In the genomic region with DNA sequence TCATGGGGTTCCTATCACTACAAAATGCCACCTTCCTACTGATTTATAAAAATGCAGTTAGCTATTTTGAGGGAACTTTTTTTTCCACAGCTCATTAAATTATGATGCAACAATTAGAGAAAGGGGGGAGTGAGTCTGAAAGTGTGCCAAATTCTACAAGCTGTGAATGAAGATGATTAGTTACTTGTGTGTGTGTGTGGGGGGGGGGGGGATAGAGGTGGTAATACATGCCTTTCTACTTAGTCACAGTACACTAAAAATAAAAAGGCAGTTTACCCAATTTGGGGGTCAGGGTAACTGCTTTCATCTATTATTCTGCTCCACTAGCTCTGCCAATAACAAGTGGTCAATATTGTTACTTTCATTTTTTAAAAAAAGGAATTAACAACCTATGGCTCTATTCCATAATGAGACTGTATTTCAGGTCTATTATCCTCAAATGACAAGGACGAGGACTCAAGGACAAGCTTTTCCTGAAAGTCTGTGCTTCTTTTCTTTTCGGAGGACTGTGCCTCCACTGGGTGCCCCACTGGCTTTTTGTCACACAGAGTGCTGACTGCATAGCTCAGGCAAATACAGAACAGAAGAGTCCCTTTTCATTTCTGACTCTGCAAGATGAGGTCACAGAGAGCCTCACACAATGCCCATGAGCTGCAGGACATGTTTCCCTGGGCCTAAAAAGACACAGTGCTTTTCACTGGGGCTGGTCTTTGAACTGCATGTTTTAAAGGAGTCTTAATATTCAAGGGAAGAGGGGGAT, we compare ENCODE assay signal across 11 mouse cellular contexts. TPM values are rescaled to one million over a fixed set of nuclear protein-coding genes. Genes with fewer than 3 reads are reported as not detected.
A peak's percentile ranks its signal among the peaks of the same experiment; 100 is the strongest.
DNase-seq lines count a peak whose midpoint lies in the region; ATAC-seq lines count a peak whose summit lies in the region.
"Had no signal": no experiment of that assay in that cellular context is flagged by ENCODE, and none has a peak within 500 bp of the region (broad histone marks: within the 10 kb centered on the region; RNA-seq: fewer than 3 reads in every experiment).

No protein-coding gene starts in this region.

- H3K27ac ChIP-seq in lung, embryonic 16.5 days (ENCODE audit: low read length) = no peak overlapping the region
- H3K27ac ChIP-seq in embryonic facial prominence, embryonic 14.5 days (replicated peaks; ENCODE audit: low read depth, low read length) = no peak overlapping the region
- no peak overlapping the region for H3K27ac ChIP-seq in hindbrain, embryonic 13.5 days
- H3K27ac ChIP-seq in midbrain, embryonic 16.5 days (ENCODE audit: low read length) = no peak overlapping the region
- no peak overlapping the region for H3K27ac ChIP-seq in intestine, embryonic 15.5 days

- no peak overlapping the region for H3K4me3 ChIP-seq in lung, embryonic 16.5 days (ENCODE audit: low read length)
- H3K4me3 ChIP-seq in embryonic facial prominence, embryonic 14.5 days (ENCODE audit: low read depth, low read length) = no peak overlapping the region
- no peak overlapping the region for H3K4me3 ChIP-seq in hindbrain, embryonic 13.5 days
- no peak overlapping the region for H3K4me3 ChIP-seq in midbrain, embryonic 16.5 days (ENCODE audit: low read depth, low read length)
- H3K4me3 ChIP-seq in intestine, embryonic 15.5 days (replicated peaks) = no peak overlapping the region

- 58% methylated on average over 2 of the region's 2 CpGs for WGBS in lung, embryonic 16.5 days
- WGBS in embryonic facial prominence, embryonic 14.5 days = 60% methylated on average over 2 of the region's 2 CpGs
- 11% methylated on average over 2 of the region's 2 CpGs for WGBS in hindbrain, embryonic 13.5 days
- 18% methylated on average over 2 of the region's 2 CpGs for WGBS in midbrain, embryonic 16.5 days
- WGBS in intestine, embryonic 15.5 days = 75% methylated on average over 2 of the region's 2 CpGs

- H3K9me3 ChIP-seq in lung, embryonic 16.5 days (ENCODE audit: control insufficient read depth, low read length) = no peaks in the 10 kb centered on the region
- no peaks in the 10 kb centered on the region for H3K9me3 ChIP-seq in embryonic facial prominence, embryonic 14.5 days (ENCODE audit: control insufficient read depth, low read length)
- H3K9me3 ChIP-seq in hindbrain, embryonic 13.5 days = no peaks in the 10 kb centered on the region
- no peaks in the 10 kb centered on the region for H3K9me3 ChIP-seq in midbrain, embryonic 16.5 days (replicated peaks; ENCODE audit: control insufficient read depth, low read length, poor library complexity, severe bottlenecking)
- H3K9me3 ChIP-seq in intestine, embryonic 15.5 days = no peaks in the 10 kb centered on the region

- H3K9ac ChIP-seq in lung, embryonic 16.5 days (ENCODE audit: low read length) = no peak overlapping the region
- no peak overlapping the region for H3K9ac ChIP-seq in embryonic facial prominence, embryonic 14.5 days (ENCODE audit: low read depth, low read length)
- no peak overlapping the region for H3K9ac ChIP-seq in hindbrain, embryonic 13.5 days
- H3K9ac ChIP-seq in midbrain, embryonic 16.5 days (ENCODE audit: low read depth, low read length) = no peak overlapping the region
- no peak overlapping the region for H3K9ac ChIP-seq in intestine, embryonic 15.5 days

- DNase-seq in lung, postnatal 4 days = no peak
- peak; percentile 13 for DNase-seq in embryonic facial prominence, embryonic 14.5 days (ENCODE audit: low spot score)
- no peak for DNase-seq in ovary, postnatal 10 days (ENCODE audit: low spot score)
- no peak for DNase-seq in kidney, postnatal 10 days
- DNase-seq: heart, adult 11 months; kidney, postnatal 25 days had no signal

- H3K27me3 ChIP-seq in lung, embryonic 16.5 days (ENCODE audit: control insufficient read depth, insufficient read depth, low read depth, low read length) = no peaks in the 10 kb centered on the region
- H3K27me3 ChIP-seq in embryonic facial prominence, embryonic 14.5 days (replicated peaks; ENCODE audit: control insufficient read depth, insufficient read depth, low read length) = no peaks in the 10 kb centered on the region
- no peaks in the 10 kb centered on the region for H3K27me3 ChIP-seq in hindbrain, embryonic 13.5 days
- H3K27me3 ChIP-seq in midbrain, embryonic 16.5 days (ENCODE audit: control insufficient read depth, insufficient read depth, low read depth, low read length) = no peaks in the 10 kb centered on the region
- H3K27me3 ChIP-seq in intestine, embryonic 15.5 days (replicated peaks) = no peaks in the 10 kb centered on the region

- no peak overlapping the region for H3K4me2 ChIP-seq in lung, embryonic 16.5 days (ENCODE audit: low read depth, low read length)
- H3K4me2 ChIP-seq in embryonic facial prominence, embryonic 14.5 days (ENCODE audit: low read depth, low read length) = no peak overlapping the region
- no peak overlapping the region for H3K4me2 ChIP-seq in hindbrain, embryonic 13.5 days
- H3K4me2 ChIP-seq in midbrain, embryonic 16.5 days (ENCODE audit: low read length) = no peak overlapping the region
- no peak overlapping the region for H3K4me2 ChIP-seq in intestine, embryonic 15.5 days (replicated peaks)
- H3K4me2 ChIP-seq: liver, embryonic 11.5 days had no signal

- H3K36me3 ChIP-seq in lung, embryonic 16.5 days (ENCODE audit: control insufficient read depth, insufficient read depth, low read length) = no peaks in the 10 kb centered on the region
- H3K36me3 ChIP-seq in embryonic facial prominence, embryonic 14.5 days (ENCODE audit: control insufficient read depth, insufficient read depth, low read length) = no peaks in the 10 kb centered on the region
- H3K36me3 ChIP-seq in hindbrain, embryonic 13.5 days = no peaks in the 10 kb centered on the region
- no peaks in the 10 kb centered on the region for H3K36me3 ChIP-seq in midbrain, embryonic 16.5 days (ENCODE audit: control insufficient read depth, insufficient read depth, low read length)
- H3K36me3 ChIP-seq in intestine, embryonic 15.5 days = no peaks in the 10 kb centered on the region

- peak; percentile 76; the same call in 1 of the 2 replicates for ATAC-seq in lung, embryonic 16.5 days (ENCODE audit: low read depth)
- ATAC-seq in embryonic facial prominence, embryonic 14.5 days (ENCODE audit: low read depth) = no peak
- ATAC-seq in hindbrain, embryonic 13.5 days (ENCODE audit: low FRiP score) = peak; percentile 54; the same call in 1 of the 2 replicates
- ATAC-seq in midbrain, embryonic 16.5 days = peak; percentile 73; the same call in 1 of the 2 replicates
- no peak for ATAC-seq in intestine, embryonic 15.5 days

- no peaks in the 10 kb centered on the region; the same call in 1 of the 2 replicates for H3K4me1 ChIP-seq in lung, embryonic 16.5 days (replicated peaks; ENCODE audit: control insufficient read depth, insufficient read depth, low read length)
- H3K4me1 ChIP-seq in embryonic facial prominence, embryonic 14.5 days (ENCODE audit: control insufficient read depth, insufficient read depth, low read length) = no peaks in the 10 kb centered on the region
- H3K4me1 ChIP-seq in hindbrain, embryonic 13.5 days (replicated peaks) = no peaks in the 10 kb centered on the region
- no peaks in the 10 kb centered on the region for H3K4me1 ChIP-seq in midbrain, embryonic 16.5 days (ENCODE audit: control insufficient read depth, insufficient read depth, low read length)
- H3K4me1 ChIP-seq in intestine, embryonic 15.5 days (replicated peaks) = no peaks in the 10 kb centered on the region

RNA-seq across cellular contexts. Expression of a gene that starts 33.4 kb away (rescaled TPM):
- polyA plus RNA-seq in lung, embryonic 16.5 days (2015; fragmentation: Nextera tagmentation; extraction: Ambion mirVana) = 25.0 and 27.0 TPM in 2 replicates
- 13.0 and 15.7 TPM in 2 replicates for polyA plus RNA-seq in embryonic facial prominence, embryonic 14.5 days (2014; fragmentation: Nextera tagmentation; extraction: Ambion mirVana)
- 2.7 and 2.9 TPM in 2 replicates for polyA plus RNA-seq in hindbrain, embryonic 13.5 days (2015; fragmentation: Nextera tagmentation; extraction: Ambion mirVana)
- polyA plus RNA-seq in midbrain, embryonic 16.5 days (2015; fragmentation: Nextera tagmentation; extraction: Ambion mirVana) = 0.97 and 1.3 TPM in 2 replicates
- 2.8 and 3.6 TPM in 2 replicates for polyA plus RNA-seq in intestine, embryonic 15.5 days (2015; fragmentation: Nextera tagmentation; extraction: Ambion mirVana)

Comparison
In these comparisons a context has a peak if more than half of its experiments do, and no peak if none do; other contexts are left out.
1. ATAC-seq: peak in lung, embryonic 16.5 days (single experiment), hindbrain, embryonic 13.5 days (single experiment) and midbrain, embryonic 16.5 days (single experiment); none in embryonic facial prominence, embryonic 14.5 days (single experiment) and intestine, embryonic 15.5 days (single experiment).